Comparison of ENCODE assay signal across 13 mouse cellular contexts in the genomic region with DNA sequence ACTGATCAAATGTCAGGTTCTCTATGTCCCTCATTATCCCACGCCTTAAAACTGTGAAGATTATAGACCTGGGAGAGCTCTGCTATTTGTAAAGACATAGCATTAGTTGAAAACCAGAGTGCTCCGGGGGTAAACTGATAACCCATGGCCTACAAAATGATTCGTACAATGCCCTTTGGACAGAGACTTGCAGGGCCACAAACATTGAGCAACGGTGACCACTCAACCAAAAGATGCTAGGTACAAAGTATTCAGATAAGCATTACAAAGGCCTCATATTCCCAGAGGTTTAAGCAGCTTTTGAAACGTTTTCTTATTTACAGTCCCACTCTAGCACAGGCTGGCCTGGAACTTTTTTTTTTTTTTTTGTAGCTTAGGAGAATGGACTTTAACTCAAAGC. TPM values are rescaled to one million over a fixed set of nuclear protein-coding genes. Genes with fewer than 3 reads are reported as not detected.
DNase-seq lines count a peak whose midpoint lies in the region; ATAC-seq and TF ChIP-seq lines count a peak whose summit lies in the region.
"Had no signal": no experiment of that assay in that cellular context is flagged by ENCODE, and none has a peak within 500 bp of the region (broad histone marks: within the 10 kb centered on the region; RNA-seq: fewer than 3 reads in every experiment).

No protein-coding gene starts in this region.

- TF ChIP-seq CTCF in heart, adult 2 months (IDR thresholded peaks at IDR 0.05): no peak
- TF ChIP-seq CTCF in liver, embryonic 14.5 days (IDR thresholded peaks at IDR 0.05; ENCODE audit: low read depth): no peak

- ATAC-seq in kidney, embryonic 15.5 days (replicated peaks; ENCODE audit: low FRiP score): no peak
- 0 out of 2 replicates have a peak, but pooled peaks have one; percentile 13 for ATAC-seq in intestine, embryonic 15.5 days
- no peak for ATAC-seq in liver, embryonic 14.5 days (ENCODE audit: insufficient read depth)
- no peak for ATAC-seq in hindbrain, embryonic 12.5 days (ENCODE audit: low FRiP score)

- no peak for TF ChIP-seq POLR2A in heart, adult 2 months (IDR thresholded peaks at IDR 0.05; ENCODE audit: insufficient read depth, low read depth, low read length)

- intact Hi-C loops in heart, adult 2 months (cut with DNase I): no loop called here

- 41% methylated on average over 5 of the region's 5 CpGs for WGBS in heart, adult 2 months
- WGBS in kidney, embryonic 15.5 days: 63% methylated on average over 5 of the region's 5 CpGs
- 58% methylated on average over 5 of the region's 5 CpGs for WGBS in intestine, embryonic 15.5 days
- WGBS in liver, embryonic 14.5 days (ENCODE audit: insufficient replicate concordance): 57% methylated on average over 5 of the region's 5 CpGs
- WGBS in forebrain, embryonic 10.5 days: 87% methylated on average over 5 of the region's 5 CpGs
- 84% methylated on average over 5 of the region's 5 CpGs for WGBS in hindbrain, embryonic 12.5 days

- H3K27ac ChIP-seq in heart, adult 2 months: peak overlapping the region; percentile 94
- no peak overlapping the region; the same call in 1 of the 2 replicates for H3K27ac ChIP-seq in kidney, embryonic 15.5 days
- H3K27ac ChIP-seq in intestine, embryonic 15.5 days: no peak overlapping the region
- no peak overlapping the region for H3K27ac ChIP-seq in liver, embryonic 14.5 days
- H3K27ac ChIP-seq in forebrain, embryonic 10.5 days: no peak overlapping the region
- no peak overlapping the region for H3K27ac ChIP-seq in hindbrain, embryonic 12.5 days
- H3K27ac ChIP-seq: left cerebral cortex, adult 2 months had no signal

- H3K4me2 ChIP-seq in kidney, embryonic 15.5 days: no peak overlapping the region; the same call in 1 of the 2 replicates
- H3K4me2 ChIP-seq in intestine, embryonic 15.5 days (replicated peaks): peak overlapping the region; percentile 88; the same call in 1 of the 2 replicates
- H3K4me2 ChIP-seq in liver, embryonic 14.5 days (ENCODE audit: low read depth): peak overlapping the region; percentile 98
- H3K4me2 ChIP-seq in hindbrain, embryonic 12.5 days (replicated peaks): no peak overlapping the region

- H3K79me2 ChIP-seq in heart, adult 2 months (replicated peaks; ENCODE audit: control insufficient read depth, insufficient read depth, low read length): peaks cover 2% of the 10 kb centered on the region; the same call in 1 of the 2 replicates

- H3K4me3 ChIP-seq in heart, adult 2 months: peak overlapping the region; percentile 87
- no peak overlapping the region for H3K4me3 ChIP-seq in kidney, embryonic 15.5 days (replicated peaks)
- H3K4me3 ChIP-seq in intestine, embryonic 15.5 days (replicated peaks): no peak overlapping the region
- H3K4me3 ChIP-seq in liver, embryonic 14.5 days (ENCODE audit: insufficient read depth in 1 of 2, low read depth in 2 of 2, low read length in 2 of 2): no peak overlapping the region
- H3K4me3 ChIP-seq in forebrain, embryonic 10.5 days: no peak overlapping the region
- H3K4me3 ChIP-seq in hindbrain, embryonic 12.5 days: no peak overlapping the region

- TF ChIP-seq EP300 in heart, adult 2 months (IDR thresholded peaks at IDR 0.05; ENCODE audit: insufficient read depth, low read depth, low read length): no peak
- no peak for TF ChIP-seq EP300 in liver, embryonic 14.5 days (IDR thresholded peaks at IDR 0.05; ENCODE audit: low read depth)

- H3K36me3 ChIP-seq in heart, adult 2 months (ENCODE audit: control insufficient read depth, insufficient read depth, low read length): peaks cover 5% of the 10 kb centered on the region; the same call in 1 of the 2 replicates
- no peaks in the 10 kb centered on the region for H3K36me3 ChIP-seq in kidney, embryonic 15.5 days
- H3K36me3 ChIP-seq in intestine, embryonic 15.5 days: no peaks in the 10 kb centered on the region
- no peaks in the 10 kb centered on the region for H3K36me3 ChIP-seq in liver, embryonic 14.5 days (replicated peaks; ENCODE audit: control insufficient read depth, insufficient read depth, low read depth)
- H3K36me3 ChIP-seq in forebrain, embryonic 10.5 days (replicated peaks): peaks cover 7% of the 10 kb centered on the region
- no peaks in the 10 kb centered on the region for H3K36me3 ChIP-seq in hindbrain, embryonic 12.5 days

- no peaks in the 10 kb centered on the region; the same call in 1 of the 2 replicates for H3K4me1 ChIP-seq in heart, adult 2 months (ENCODE audit: control insufficient read depth, insufficient read depth, low read length)
- peaks cover 37% of the 10 kb centered on the region for H3K4me1 ChIP-seq in kidney, embryonic 15.5 days
- H3K4me1 ChIP-seq in intestine, embryonic 15.5 days (replicated peaks): peaks cover 18% of the 10 kb centered on the region
- H3K4me1 ChIP-seq in liver, embryonic 14.5 days (replicated peaks; ENCODE audit: control insufficient read depth in 2 of 2, insufficient read depth in 2 of 2, low read length in 1 of 2): peaks cover 0 to 14% of the 10 kb centered on the region in 2 experiments; a peak in 3 of 4 replicates
- H3K4me1 ChIP-seq in forebrain, embryonic 10.5 days: peaks cover 23% of the 10 kb centered on the region
- peaks cover 15% of the 10 kb centered on the region for H3K4me1 ChIP-seq in hindbrain, embryonic 12.5 days

- DNase-seq in heart, adult 2 months: no peak
- no peak for DNase-seq in heart, adult 18-20 months
- DNase-seq in kidney, adult 8-10 months: peak; percentile 7 to 30
- DNase-seq in liver, embryonic 14.5 days (ENCODE audit: low read depth in 3 of 3, low spot score in 3 of 3): peak in 2 of 3 experiments; percentile 20 to 30
- no peak for DNase-seq in forebrain, embryonic 10.5 days (ENCODE audit: extremely low spot score, low spot score)
- DNase-seq: B cell, adult 2 months; lung, adult 2 months; right cerebral cortex, postnatal 25 days had no signal

- H3K9ac ChIP-seq in heart, adult 2 months (ENCODE audit: low read depth, low read length): no peak overlapping the region; the same call in 1 of the 2 replicates
- H3K9ac ChIP-seq in kidney, embryonic 15.5 days: no peak overlapping the region
- H3K9ac ChIP-seq in intestine, embryonic 15.5 days: no peak overlapping the region
- no peak overlapping the region for H3K9ac ChIP-seq in liver, embryonic 14.5 days (replicated peaks)
- H3K9ac ChIP-seq in hindbrain, embryonic 12.5 days: no peak overlapping the region

- H3K27me3 ChIP-seq in heart, adult 2 months (ENCODE audit: control insufficient read depth, insufficient read depth, low read length): no peaks in the 10 kb centered on the region
- no peaks in the 10 kb centered on the region for H3K27me3 ChIP-seq in kidney, embryonic 15.5 days
- H3K27me3 ChIP-seq in intestine, embryonic 15.5 days (replicated peaks): no peaks in the 10 kb centered on the region
- H3K27me3 ChIP-seq in liver, embryonic 14.5 days (ENCODE audit: control insufficient read depth, insufficient read depth, low read length): no peaks in the 10 kb centered on the region
- no peaks in the 10 kb centered on the region for H3K27me3 ChIP-seq in forebrain, embryonic 10.5 days (ENCODE audit: poor library complexity, severe bottlenecking)
- no peaks in the 10 kb centered on the region for H3K27me3 ChIP-seq in hindbrain, embryonic 12.5 days

- no peaks in the 10 kb centered on the region for H3K9me3 ChIP-seq in kidney, embryonic 15.5 days (replicated peaks)
- H3K9me3 ChIP-seq in intestine, embryonic 15.5 days: no peaks in the 10 kb centered on the region
- no peaks in the 10 kb centered on the region for H3K9me3 ChIP-seq in liver, embryonic 14.5 days (ENCODE audit: control insufficient read depth, low read length)
- no peaks in the 10 kb centered on the region for H3K9me3 ChIP-seq in forebrain, embryonic 10.5 days
- H3K9me3 ChIP-seq in hindbrain, embryonic 12.5 days (replicated peaks): no peaks in the 10 kb centered on the region
- H3K9me3 ChIP-seq: G1E had no signal

RNA-seq across cellular contexts. Expression of gene Got2, which starts 2.4 kb away (rescaled TPM):
- 100 to 1,000 TPM; 663 to 774 TPM for total RNA-seq in heart, adult 2 months (2021)
- 732 and 838 TPM in 2 replicates for polyA plus RNA-seq in heart, adult 2 months (2012; rRNA removed)
- total RNA-seq in heart, adult 18-20 months (2021): 100 to 1,000 TPM; 729 to 736 TPM
- polyA plus RNA-seq in kidney, embryonic 15.5 days (2015; fragmentation: Nextera tagmentation; extraction: Ambion mirVana): 225 and 248 TPM in 2 replicates
- 230 and 236 TPM in 2 replicates for polyA plus RNA-seq in intestine, embryonic 15.5 days (2015; fragmentation: Nextera tagmentation; extraction: Ambion mirVana)
- 91.7 and 107 TPM in 2 replicates for polyA plus RNA-seq in liver, embryonic 14.5 days (2012; rRNA removed)
- 69.8 and 79.3 TPM in 2 replicates for polyA plus RNA-seq in liver, embryonic 14.5 days (2014; fragmentation: Nextera tagmentation; extraction: Ambion mirVana)
- polyA plus RNA-seq in forebrain, embryonic 10.5 days (2016; fragmentation: Nextera tagmentation; extraction: Ambion mirVana): 194 and 213 TPM in 2 replicates
- 162 and 164 TPM in 2 replicates for polyA plus RNA-seq in hindbrain, embryonic 12.5 days (2016; fragmentation: Nextera tagmentation; extraction: Ambion mirVana)

RNA-seq across cellular contexts. Expression of gene Slc38a7, which starts 32.6 kb away (rescaled TPM):
- 10 to 100 TPM; 10.6 to 10.8 TPM for total RNA-seq in heart, adult 2 months (2021)
- polyA plus RNA-seq in heart, adult 2 months (2012; rRNA removed): 17.0 and 19.3 TPM in 2 replicates
- 10 to 100 TPM; 10.7 to 11.3 TPM for total RNA-seq in heart, adult 18-20 months (2021)
- polyA plus RNA-seq in kidney, embryonic 15.5 days (2015; fragmentation: Nextera tagmentation; extraction: Ambion mirVana): 14.6 and 16.4 TPM in 2 replicates
- polyA plus RNA-seq in intestine, embryonic 15.5 days (2015; fragmentation: Nextera tagmentation; extraction: Ambion mirVana): 20.6 and 22.0 TPM in 2 replicates
- polyA plus RNA-seq in liver, embryonic 14.5 days (2012; rRNA removed): 5.5 and 5.6 TPM in 2 replicates
- polyA plus RNA-seq in liver, embryonic 14.5 days (2014; fragmentation: Nextera tagmentation; extraction: Ambion mirVana): 6.7 and 7.5 TPM in 2 replicates
- polyA plus RNA-seq in forebrain, embryonic 10.5 days (2016; fragmentation: Nextera tagmentation; extraction: Ambion mirVana): 16.7 and 18.4 TPM in 2 replicates
- 20.0 and 20.2 TPM in 2 replicates for polyA plus RNA-seq in hindbrain, embryonic 12.5 days (2016; fragmentation: Nextera tagmentation; extraction: Ambion mirVana)

Comparison
In these comparisons a context has a peak if more than half of its experiments do, and no peak if none do; other contexts are left out.
1. DNase-seq: peak in kidney, adult 8-10 months (2 of 2) and liver, embryonic 14.5 days (2 of 3); none in heart, adult 2 months (0 of 2), heart, adult 18-20 months (0 of 2) and forebrain, embryonic 10.5 days (single experiment).
2. H3K4me2 ChIP-seq: peak in intestine, embryonic 15.5 days (single experiment) and liver, embryonic 14.5 days (single experiment); none in kidney, embryonic 15.5 days (single experiment) and hindbrain, embryonic 12.5 days (single experiment).